In genomic region chr2:158376123-158376687, GRCm38 (mm10) we compare ENCODE assay signal across 9 mouse cellular contexts. TPM values are rescaled to one million over a fixed set of nuclear protein-coding genes. Genes with fewer than 3 reads are reported as not detected.
DNase-seq lines count a peak whose midpoint lies in the region; ATAC-seq and TF ChIP-seq lines count a peak whose summit lies in the region.
"Had no signal": no experiment of that assay in that cellular context is flagged by ENCODE, and none has a peak within 500 bp of the region (broad histone marks: within the 10 kb centered on the region; RNA-seq: fewer than 3 reads in every experiment).

No protein-coding gene starts in this region.

- peaks cover 36% of the 10 kb centered on the region for H3K27me3 ChIP-seq in E14TG2a.4 (ENCODE audit: insufficient read depth, low read length)
- H3K27me3 ChIP-seq in forebrain, embryonic 15.5 days, result peaks cover 18% of the 10 kb centered on the region
- H3K27me3 ChIP-seq in liver, postnatal 0 days (ENCODE audit: insufficient read depth, low read length), result peaks cover 17% of the 10 kb centered on the region

- H3K9ac ChIP-seq in forebrain, embryonic 15.5 days (replicated peaks), result peak overlapping the region; percentile 48
- no peak overlapping the region for H3K9ac ChIP-seq in liver, postnatal 0 days (replicated peaks)

- no peak for TF ChIP-seq CTCF in E14TG2a.4 (conservative IDR thresholded peaks at IDR 0.05; ENCODE audit: low read length)
- no peak for TF ChIP-seq CTCF in liver, postnatal 0 days (IDR thresholded peaks at IDR 0.05; ENCODE audit: low read depth)

- peak; percentile 30 for DNase-seq in cerebellum, adult 11 months
- DNase-seq in cerebellum, postnatal 10 days, result no peak
- DNase-seq in liver, postnatal 0 days, result no peak
- DNase-seq in gastrocnemius, postnatal 4 days (ENCODE audit: low spot score in 2 of 2), result no peak
- no peak for DNase-seq in thymus, postnatal 4 days
- DNase-seq in adrenal gland, adult (ENCODE audit: inconsistent age in 2 of 2, low spot score in 1 of 2), result no peak

- peaks cover 51% of the 10 kb centered on the region for H3K4me1 ChIP-seq in E14TG2a.4 (replicated peaks; ENCODE audit: low read depth, low read length)
- peaks cover 4% of the 10 kb centered on the region; the same call in 1 of the 2 replicates for H3K4me1 ChIP-seq in forebrain, embryonic 15.5 days
- peaks cover 9% of the 10 kb centered on the region for H3K4me1 ChIP-seq in liver, postnatal 0 days (ENCODE audit: insufficient read depth)

- H3K9me3 ChIP-seq in E14TG2a.4 (ENCODE audit: low read length), result no peaks in the 10 kb centered on the region
- no peaks in the 10 kb centered on the region for H3K9me3 ChIP-seq in forebrain, embryonic 15.5 days
- no peaks in the 10 kb centered on the region for H3K9me3 ChIP-seq in liver, postnatal 0 days (ENCODE audit: low read length)

- peak overlapping the region; percentile 60 for H3K27ac ChIP-seq in forebrain, embryonic 15.5 days (replicated peaks)
- no peak overlapping the region for H3K27ac ChIP-seq in liver, postnatal 0 days (ENCODE audit: low read depth)

- peak; percentile 14; the same call in 1 of the 2 replicates for ATAC-seq in forebrain, embryonic 15.5 days (replicated peaks)
- no peak for ATAC-seq in liver, postnatal 0 days

- H3K36me3 ChIP-seq in E14TG2a.4 (ENCODE audit: insufficient read depth, low read length), result peaks cover 22% of the 10 kb centered on the region
- no peaks in the 10 kb centered on the region for H3K36me3 ChIP-seq in forebrain, embryonic 15.5 days
- H3K36me3 ChIP-seq in liver, postnatal 0 days (replicated peaks; ENCODE audit: insufficient read depth, low read length), result no peaks in the 10 kb centered on the region

- WGBS in forebrain, embryonic 15.5 days, result 24% methylated on average over 12 of the region's 12 CpGs
- 34% methylated on average over 12 of the region's 12 CpGs for WGBS in liver, postnatal 0 days (ENCODE audit: insufficient replicate concordance)

- TF ChIP-seq EP300 in liver, postnatal 0 days (IDR thresholded peaks at IDR 0.05; ENCODE audit: low read depth), result no peak

- H3K4me3 ChIP-seq in E14TG2a.4 (replicated peaks; ENCODE audit: low read length), result peak overlapping the region; percentile 83
- H3K4me3 ChIP-seq in forebrain, embryonic 15.5 days, result peak overlapping the region; percentile 37
- no peak overlapping the region for H3K4me3 ChIP-seq in liver, postnatal 0 days (ENCODE audit: low read depth, low read length)

- peak overlapping the region; percentile 37 for H3K4me2 ChIP-seq in forebrain, embryonic 15.5 days (replicated peaks)
- H3K4me2 ChIP-seq in liver, postnatal 0 days (ENCODE audit: low read depth, low read length), result peak overlapping the region; percentile 62; the same call in 1 of the 2 replicates

RNA-seq across cellular contexts. Expression of gene Snhg11, which starts 0.8 kb away (rescaled TPM):
- polyA plus RNA-seq in forebrain, embryonic 15.5 days (2015; fragmentation: Nextera tagmentation; extraction: Ambion mirVana), result 108 and 109 TPM in 2 replicates
- polyA plus RNA-seq in liver, postnatal 0 days (2015; fragmentation: Nextera tagmentation; extraction: Ambion mirVana), result 0.28 and 0.57 TPM in 2 replicates
- total RNA-seq in gastrocnemius, postnatal 4 days (2021), result under 1 TPM; 0.13 to 0.15 TPM
- total RNA-seq: hematopoietic stem cell, adult 5-6 weeks had no signal

RNA-seq across cellular contexts. Expression of gene Ralgapb, which starts 33.4 kb away (rescaled TPM):
- 23.8 and 27.7 TPM in 2 replicates for polyA plus RNA-seq in forebrain, embryonic 15.5 days (2015; fragmentation: Nextera tagmentation; extraction: Ambion mirVana)
- polyA plus RNA-seq in liver, postnatal 0 days (2015; fragmentation: Nextera tagmentation; extraction: Ambion mirVana), result 4.3 and 5.1 TPM in 2 replicates
- 10 to 100 TPM; 25.6 to 27.4 TPM for total RNA-seq in gastrocnemius, postnatal 4 days (2021)

Comparison
In these comparisons a context has a peak if more than half of its experiments do, and no peak if none do; other contexts are left out.
1. RNA of gene Snhg11, which starts 0.8 kb away (polyA plus RNA-seq): 108 to 109 TPM in forebrain, embryonic 15.5 days; 0.28 to 0.57 TPM in liver, postnatal 0 days; every median in the first group is over 10 times any median in the second.